Mouse (Mus musculus): ENCODE measurements around the gene Cmtm8.

The Cmtm8 gene

DNA sequence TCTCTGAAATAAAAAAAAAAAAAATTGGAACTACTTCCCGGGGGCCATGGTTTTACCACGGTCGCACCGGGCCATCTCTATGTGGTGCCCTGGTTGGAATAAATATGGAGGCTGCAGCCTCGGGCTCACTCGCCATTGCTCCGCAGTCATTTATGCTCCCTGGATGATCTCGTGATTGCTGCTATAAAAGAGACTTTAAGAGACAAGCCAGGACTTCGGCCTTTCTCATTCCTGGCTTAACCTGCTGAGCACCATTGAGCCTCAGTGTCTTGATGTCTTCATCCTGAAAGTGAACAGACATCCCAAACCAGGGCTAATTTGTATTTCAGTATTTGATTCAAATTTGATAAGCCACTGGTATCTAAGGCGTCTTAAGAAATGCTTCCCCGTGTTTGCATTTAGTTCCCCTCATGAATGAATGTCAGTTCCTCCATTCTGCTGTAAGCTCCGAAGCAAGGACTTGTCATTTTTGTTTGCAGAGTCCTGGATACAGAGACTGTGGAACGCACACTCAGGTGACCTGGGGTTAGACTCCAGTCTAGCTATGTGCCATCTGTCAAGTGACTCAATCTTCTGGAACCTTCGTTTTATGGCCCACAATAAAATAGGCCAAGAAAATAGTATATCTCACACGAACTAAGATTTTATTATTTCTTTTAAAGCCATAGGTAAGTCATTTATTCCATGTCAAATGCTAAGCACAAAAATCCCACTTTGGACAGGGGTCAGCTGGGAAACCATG, 22.2 kb downstream of the Cmtm8 start:
- no peak for DNase-seq (ENCODE audit: low spot score in 2 of 2)

DNA sequence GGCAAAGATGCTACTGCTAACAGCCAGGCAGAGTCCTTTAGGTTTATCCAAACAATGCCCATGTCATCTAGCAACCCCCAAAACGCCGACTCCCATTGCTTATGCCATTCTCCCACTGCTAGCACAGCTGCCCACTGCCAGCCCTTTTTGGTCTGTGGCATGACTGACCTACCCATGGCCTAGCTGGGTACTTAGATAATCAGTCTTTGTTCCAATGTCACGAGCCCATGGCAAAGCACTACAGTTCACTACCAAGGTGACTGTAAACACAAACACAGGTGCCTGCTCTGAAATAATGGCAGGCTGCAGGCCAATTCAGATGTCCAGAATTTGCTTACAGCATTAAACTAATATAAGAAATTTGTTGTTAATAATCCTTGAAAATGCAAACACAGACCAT, 25.0 kb downstream of the Cmtm8 start:
- no peak for DNase-seq (ENCODE audit: low spot score in 2 of 2)

DNA sequence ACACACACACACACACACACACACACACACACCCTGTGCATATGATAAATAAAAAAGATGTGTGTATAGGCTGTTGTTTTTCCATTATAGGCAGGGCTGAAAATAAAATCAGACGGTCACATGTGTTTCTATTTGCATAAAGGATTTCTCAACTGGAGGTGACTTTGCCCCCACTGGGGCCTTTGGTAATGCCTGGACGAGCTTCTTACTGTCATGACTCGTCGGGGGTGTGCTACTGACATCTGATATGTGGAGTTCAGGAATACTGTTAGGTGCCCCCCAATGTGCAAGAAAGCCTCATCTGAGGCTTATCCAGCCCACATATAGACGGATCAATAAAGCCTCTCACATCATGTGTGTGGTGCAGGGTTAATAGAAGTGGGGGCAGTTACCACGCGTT, 26.9 kb downstream of the Cmtm8 start:
- no peak for DNase-seq (ENCODE audit: low spot score in 2 of 2)

DNA sequence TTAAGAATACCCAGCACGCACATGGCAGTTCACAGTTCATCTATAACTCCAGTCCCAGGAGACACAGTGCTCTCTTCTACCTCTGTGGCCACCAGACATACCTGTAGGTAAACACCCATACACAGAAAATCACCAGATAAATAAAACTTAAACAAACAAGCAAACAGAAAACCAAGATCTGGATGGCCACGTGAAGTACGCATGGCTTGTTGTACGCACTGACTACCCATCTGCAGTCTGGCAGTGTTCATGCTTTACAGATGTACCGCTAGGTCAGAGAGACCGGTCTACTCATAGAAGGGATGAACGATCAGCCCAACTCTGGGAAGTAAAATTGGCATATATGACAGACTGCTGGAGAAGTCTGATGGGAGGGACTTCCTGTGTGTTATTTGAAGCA, 27.8 kb downstream of the Cmtm8 start:
- DNase-seq (ENCODE audit: low spot score in 2 of 2) = no peak

DNA sequence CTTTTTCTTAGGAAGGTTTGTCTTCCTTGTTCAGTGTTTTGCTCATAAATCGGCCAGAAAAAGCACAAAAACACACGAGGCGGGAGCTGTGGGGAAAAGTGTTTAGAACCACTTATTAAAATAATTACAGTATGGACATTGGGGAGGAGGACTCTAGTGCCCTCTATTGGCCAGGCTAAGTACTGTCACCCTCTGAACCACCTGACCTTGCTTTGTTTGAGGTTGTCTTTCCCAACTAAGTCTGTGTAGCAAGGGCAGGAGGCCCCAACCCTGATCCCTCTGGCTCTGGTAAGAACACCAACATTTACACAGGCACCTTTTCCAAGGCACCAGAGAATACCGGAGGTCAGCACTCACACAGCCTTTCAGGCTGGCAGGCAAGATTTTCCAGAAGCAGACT, 28.6 kb downstream of the Cmtm8 start:
- peak in 1 of 2 experiments; percentile 14 for DNase-seq (ENCODE audit: low spot score in 2 of 2)

DNA sequence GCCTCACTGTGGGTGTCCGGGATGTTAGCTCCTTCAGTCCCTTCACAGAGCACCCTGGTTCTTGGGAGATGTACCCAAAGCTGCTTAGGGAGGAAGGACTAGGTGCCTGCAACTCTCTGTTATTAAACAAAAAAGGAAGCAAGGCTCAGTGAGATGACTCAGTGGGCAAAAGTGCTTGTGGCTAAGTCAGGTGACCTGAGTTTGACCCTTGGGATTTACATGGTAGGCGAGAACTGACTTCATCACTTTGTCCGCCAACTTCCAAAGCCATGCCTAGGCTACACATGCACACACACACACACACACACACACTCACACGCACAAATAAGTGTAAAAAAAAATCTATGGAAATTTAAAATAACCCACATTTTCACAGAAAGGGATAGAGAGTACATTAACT, 32.0 kb downstream of the Cmtm8 start:
- no peak for DNase-seq (ENCODE audit: low spot score in 2 of 2)

DNA sequence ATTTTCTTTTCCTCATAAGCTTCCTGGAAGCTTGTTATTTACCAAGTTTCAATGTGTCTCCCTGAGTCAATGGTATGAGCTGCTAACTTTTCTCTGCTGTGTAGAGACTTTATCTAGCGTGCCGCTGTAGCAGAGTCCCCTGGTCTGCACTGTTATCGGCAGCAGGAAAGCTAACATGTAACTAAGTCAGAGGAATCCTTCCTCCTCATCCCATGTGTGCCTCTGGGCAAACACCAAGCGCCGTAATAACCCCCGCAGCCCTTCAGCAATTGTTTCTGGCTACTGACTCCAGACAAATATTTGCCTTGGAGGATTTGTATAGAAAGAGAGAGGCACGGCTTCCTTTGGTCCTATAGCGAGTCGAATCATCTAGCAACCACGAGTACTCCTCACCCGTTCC, 33.1 kb downstream of the Cmtm8 start:
- no peak for DNase-seq (ENCODE audit: low spot score in 2 of 2)

DNA sequence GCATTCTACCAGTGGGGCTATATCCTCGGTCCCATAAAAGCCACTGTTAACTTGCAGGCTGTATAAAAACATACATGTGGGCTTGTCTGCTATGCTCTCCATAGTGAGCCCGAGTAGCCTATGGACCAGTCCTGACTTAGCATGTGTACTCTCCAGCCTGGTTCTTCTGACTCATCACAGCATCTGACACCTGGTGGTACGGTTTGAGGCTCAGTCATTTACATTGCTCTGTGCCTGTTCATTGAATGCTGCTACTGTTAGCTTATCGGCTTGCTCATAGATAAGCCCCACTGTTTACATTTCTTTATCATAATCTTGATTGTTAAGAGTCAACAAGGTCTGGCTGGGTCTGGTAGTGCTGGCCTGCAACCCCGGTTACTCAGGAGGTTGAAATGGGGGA, 35.3 kb downstream of the Cmtm8 start:
- DNase-seq (ENCODE audit: low spot score in 2 of 2) = no peak

DNA sequence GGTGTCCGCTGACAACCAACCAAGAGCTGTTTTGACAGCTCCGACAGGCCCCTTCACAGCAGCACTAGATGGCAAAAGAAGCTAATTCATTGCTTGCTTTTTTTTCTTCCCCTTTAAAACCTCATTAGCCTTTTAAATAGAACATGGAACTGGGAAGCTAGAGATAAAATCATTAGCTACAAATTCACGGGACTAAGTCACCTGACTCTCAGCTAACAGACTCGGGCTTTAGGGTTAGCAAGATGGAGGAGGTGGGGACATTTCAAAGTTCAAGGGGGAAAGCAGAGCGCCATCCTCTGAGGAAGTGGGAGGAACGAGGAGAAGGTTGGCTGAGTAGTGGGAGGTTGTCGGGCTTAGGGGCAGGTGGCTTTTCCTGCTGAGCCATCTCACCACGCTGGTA, 36.7 kb downstream of the Cmtm8 start:
- DNase-seq (ENCODE audit: low spot score in 2 of 2) = no peak

DNA sequence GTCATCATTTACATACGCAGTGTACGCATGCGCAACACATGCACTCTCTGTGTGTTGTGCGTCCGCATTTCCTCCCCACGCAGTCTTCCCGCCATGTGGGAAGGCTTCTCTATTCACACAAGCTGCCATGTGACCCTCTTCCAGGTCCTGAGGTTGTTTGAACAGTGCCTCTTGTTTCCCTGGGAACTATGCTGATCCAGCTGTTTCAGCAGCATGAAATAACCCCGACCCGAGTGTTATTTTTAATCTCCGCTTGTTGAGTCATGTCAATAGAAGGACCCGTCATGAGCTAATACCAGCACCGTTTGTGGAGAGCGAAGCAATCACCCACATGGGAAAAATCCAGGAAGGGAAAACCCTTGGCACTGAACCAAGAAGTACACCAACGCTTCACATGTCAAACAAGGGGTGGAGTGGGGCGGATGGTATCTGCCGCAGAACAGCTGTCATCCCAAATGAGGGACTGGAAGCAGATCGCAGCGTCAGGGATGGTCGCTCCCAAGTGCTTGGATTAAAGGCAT, 38.7 kb downstream of the Cmtm8 start:
- DNase-seq (ENCODE audit: low spot score in 2 of 2) = peak; percentile 59 to 72

DNA sequence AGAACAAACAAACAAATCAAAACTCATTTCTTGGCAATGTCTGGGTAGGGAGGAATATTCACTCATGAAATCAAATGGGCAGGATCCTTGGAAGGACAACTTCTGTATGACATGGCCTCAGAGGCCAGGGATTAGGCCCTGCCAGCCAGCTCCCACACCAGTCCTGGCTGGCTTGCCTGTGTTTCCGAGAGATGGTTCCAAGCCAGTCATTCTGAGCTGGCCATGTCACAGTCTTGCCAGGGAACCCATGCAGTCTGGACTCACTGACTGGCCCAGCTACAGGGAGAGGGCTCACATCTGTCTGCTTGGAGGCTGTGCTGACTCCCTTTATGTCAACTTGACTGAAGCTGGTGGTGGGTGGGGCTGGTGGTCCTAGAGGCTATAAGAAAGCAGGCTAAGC, 41.8 kb downstream of the Cmtm8 start:
- no peak for DNase-seq (ENCODE audit: low spot score in 2 of 2)

DNA sequence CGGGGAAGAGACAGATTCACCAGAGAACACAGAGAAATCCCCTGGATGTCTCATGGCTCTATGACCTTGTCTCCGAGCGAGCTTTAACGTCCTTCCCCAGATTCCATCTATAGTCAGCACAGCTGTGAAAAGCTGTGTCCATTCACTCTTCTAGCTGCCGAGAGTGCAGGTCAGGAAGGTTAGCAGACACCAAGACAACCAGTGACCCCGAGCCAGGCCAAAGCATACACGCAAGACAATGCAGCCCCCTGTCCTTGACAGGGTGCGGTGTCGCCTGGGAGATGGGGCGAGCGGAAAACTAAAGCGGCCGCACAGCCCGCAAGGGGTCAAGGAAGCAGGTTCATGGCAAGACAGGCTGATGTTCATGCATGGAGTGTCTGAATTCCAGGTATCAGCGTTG, 42.7 kb downstream of the Cmtm8 start:
- DNase-seq (ENCODE audit: low spot score in 2 of 2) = no peak

DNA sequence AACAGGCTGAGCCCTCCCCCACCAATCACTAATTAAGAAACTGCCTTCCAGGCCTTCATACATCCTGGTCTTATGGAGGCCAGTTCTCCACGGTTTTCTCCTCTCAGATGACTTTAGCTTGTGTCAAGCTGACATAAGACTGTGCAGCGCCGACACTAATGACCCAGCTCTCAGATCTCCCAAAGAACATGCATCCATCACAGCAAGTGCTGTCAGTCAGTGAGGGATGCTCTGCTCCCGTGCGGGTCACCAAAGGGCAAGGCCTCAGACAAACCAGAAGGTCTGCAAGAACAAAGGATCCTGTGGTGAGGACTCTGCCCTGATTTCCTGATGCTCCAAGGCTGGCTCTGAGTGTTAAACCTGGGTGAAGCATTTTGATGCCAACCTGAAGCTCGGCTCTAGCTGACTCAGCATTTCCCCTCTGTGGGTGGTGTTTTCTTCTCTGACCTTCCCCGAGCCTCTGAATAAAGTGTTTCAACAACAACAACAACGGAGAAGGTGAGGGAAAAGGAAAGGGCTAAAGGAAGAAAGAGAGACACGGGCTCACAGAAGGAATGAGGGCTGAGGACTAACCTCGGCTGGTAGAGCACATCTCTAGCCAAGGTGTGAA, 44.4 kb downstream of the Cmtm8 start:
- DNase-seq (ENCODE audit: low spot score in 2 of 2) = no peak

DNA sequence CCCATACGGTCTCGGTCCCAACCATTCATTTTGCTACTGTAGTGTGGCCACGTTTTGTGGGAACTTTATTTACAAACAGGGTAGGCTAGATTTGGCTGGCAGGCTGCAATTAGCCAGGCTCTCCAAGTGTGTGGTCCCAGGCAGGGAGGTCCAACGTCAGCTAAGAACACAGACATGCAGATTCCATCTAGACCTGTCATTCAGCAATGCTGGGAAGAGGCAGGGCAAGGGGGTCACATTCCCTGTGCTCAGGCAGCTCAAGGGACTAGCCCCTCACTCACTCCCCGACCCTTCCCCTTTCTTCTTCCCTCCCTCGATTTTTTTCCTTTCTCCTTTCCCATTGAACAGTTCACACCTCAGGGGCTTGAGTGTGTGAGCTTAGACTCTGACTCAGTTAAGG, 45.1 kb downstream of the Cmtm8 start:
- no peak for DNase-seq (ENCODE audit: low spot score in 2 of 2)

DNA sequence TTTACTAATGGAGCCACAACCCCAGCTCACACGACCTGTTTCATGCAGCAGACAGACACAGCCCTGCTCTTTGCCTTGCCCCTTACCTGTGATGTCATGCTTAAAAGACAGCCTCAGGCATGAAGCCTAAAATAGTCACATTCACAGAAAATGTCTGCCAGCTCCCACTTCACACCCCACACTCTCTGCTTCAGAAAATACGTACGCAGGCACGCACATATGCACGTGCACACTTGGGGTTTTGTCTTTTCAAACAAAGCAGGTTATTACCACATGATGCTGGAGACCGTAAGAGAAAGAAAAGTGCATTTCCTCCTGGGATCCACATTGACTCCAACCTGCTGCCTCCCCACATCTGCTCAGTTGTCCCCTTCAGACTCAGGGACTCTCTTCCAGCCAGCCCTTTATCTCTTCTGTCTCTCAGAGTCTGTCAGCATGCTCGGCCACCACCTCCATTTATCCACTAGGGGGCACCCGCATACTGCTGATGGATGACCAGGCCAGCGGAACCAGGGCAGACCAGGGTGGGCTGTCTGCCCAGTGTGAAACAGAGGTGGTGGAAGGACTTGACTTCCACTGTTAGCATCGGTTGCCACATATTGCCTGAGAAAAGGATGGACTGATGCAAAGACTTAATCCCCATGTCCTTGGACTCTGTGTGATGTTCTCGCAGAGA, 46.5 kb downstream of the Cmtm8 start:
- DNase-seq (ENCODE audit: low spot score in 2 of 2) = peak; percentile 90 to 94

DNA sequence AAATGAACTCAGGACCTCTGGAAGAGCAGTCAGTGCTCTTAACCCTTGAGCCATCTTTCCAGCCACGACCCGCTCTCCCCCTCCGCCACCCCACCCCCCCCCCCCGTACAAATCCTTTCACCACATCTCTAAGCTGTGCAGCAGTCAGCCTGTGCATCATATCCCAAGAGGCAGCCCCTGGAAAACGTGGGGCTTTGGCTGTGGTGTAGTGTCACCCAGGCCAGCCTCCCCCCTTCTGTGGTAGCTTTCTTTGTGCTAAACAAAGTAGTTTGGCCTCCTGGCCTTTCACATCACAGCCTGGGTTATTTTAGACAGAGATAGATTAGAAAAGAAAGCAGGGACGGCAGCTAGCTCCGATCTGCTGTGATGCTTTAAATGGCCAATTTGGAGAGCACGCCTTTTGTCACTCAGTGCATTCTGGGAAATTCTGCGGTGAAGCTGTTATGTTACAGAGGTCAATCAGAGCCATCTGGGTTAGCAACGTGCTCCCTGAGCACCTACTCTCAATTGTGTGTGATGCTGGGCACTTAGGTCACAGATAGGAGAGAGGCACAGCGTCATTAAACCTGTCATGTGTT, 47.4 kb downstream of the Cmtm8 start:
- no peak for DNase-seq (ENCODE audit: low spot score in 2 of 2)

DNA sequence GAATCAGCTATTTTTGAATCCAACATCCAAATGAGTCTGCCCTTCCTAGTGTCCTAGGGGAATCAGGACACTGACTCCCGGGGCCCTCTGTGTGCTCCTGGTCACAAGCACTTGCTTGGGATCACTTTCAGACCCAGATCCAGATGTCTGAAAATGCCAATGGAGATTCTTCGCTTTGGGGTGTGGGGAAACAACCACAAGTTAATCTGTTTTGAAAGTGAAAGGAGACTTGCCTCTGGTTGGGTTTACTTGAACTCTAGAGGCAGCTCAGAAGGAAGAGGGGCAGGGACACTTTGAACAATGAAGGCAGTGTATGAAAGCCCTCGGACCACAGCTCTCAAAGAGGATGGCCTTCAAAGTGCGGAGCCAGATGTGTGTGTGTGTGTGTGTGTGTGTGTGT, 49.5 kb downstream of the Cmtm8 start:
- DNase-seq (ENCODE audit: low spot score in 2 of 2) = no peak

DNA sequence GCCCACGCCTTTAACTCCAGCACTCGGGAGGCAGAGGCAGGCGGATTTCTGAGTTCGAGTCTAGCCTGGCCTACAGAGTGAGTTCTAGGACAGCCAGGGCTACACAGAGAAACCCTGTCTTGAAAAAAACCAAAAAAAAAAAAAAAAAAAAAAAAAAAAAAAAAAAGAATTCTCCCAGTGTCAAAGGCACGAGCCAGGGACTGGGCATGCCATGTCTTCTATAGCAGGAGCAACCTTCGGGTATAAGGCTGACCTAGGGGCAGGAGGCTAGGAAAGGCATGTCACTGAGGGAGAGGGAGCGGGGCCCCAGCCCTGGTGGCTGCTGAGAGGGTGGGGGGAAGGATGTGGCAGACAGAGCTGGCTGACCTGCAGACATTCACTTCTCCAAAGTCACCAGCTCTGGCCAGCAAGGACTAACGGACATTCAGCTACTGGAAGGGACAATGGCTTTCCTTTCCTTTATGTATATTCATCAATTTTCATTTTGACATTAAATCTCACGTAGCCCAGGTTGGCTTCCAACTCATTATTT, 50.1 kb downstream of the Cmtm8 start:
- no peak for DNase-seq (ENCODE audit: low spot score in 2 of 2)

DNA sequence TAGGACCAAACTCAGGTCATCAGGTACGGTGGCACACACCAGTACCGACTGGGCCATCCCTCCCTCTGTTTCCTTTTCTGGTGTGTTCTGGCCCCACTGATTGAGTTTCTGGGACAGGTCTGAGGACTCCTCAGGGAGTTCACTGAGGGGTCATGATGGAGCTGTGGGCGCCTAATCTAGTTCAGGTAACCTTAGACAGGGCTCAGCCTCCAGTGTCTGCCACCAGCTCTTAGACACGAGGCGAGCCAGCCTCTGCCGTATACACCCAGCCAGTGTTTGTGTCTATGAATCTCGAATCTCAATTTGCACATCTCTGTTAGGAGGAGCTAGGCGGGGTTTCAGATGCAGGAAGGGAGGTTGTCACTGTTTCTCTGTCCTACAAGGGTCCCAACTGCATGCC, 54.0 kb downstream of the Cmtm8 start:
- DNase-seq (ENCODE audit: low spot score in 2 of 2) = no peak

DNA sequence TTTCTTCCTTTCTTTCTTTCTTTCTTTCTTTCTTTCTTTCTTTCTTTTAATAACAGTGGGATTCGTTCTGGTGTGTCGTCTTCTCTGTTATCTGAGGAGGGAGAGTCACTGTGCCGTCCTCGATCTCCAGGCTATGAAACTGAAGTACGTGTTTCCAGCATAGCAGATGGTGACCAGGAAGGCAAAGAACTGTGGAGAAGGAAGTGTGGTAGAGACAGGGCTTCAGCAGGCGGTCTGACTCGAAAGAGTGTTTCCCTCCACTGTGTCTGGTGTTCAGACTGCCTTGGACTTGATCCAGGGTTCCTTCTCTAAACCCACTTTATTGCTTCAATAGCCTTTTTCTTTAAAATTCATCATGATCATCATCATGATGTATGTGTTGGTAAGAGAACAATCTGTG, 54.4 kb downstream of the Cmtm8 start:
- DNase-seq (ENCODE audit: low spot score in 2 of 2) = no peak

DNA sequence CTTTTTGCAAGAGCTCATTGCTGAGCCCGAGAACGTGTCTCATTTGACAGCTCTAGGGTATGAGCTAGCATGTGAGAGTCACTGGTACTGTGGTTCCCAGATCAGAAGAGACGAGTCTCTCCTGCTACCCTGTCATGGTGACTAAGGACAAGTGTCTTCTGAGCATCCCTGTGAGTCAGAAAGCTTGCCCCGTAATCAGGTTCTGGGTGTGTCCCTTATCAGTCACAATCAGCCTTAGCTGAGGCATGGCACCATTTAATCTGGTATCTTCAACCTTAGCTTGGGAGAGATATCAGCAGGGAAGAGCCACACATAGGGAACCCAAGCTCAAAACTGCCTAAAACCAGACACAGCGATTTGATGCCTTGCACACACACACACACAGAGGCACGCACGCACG, 55.3 kb downstream of the Cmtm8 start:
- no peak for DNase-seq (ENCODE audit: low spot score in 2 of 2)

DNA sequence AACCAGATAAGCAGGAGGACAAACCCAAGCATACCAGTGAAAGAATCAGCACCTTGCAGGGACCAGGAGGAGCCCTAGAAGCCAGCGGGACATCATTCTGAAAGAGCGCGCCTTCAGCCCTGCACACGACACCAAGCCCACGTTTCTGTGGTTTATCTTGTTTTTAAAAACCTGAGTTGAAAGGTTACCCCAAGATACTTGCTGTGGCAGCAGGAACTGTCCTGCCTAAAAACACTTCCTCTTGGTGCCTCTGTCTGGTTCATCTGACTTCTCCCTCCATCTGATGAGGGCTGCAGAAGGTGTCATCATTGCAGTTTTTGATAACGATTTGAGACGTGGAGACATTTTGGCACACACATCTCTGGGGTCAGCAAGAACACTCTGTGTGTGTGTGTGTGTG, 56.2 kb downstream of the Cmtm8 start:
- no peak for DNase-seq (ENCODE audit: low spot score in 2 of 2)
